Mouse (Mus musculus) intestine, embryonic 14.5 days (tissue): ENCODE data around the gene Mcm10. TPM values are rescaled to one million over a fixed set of nuclear protein-coding genes. Genes with fewer than 3 reads are reported as not detected.
A peak's percentile ranks its signal among the peaks of the same experiment; 100 is the strongest.

ENCODE experiments used
- ATAC-seq: fragments of 200-750 bp; cut with Nextera tagmentation; replicated peaks from 2 replicates; pipeline ENCODE4 v1.8.0; 2017; ENCODE audit warnings: low read depth, moderate number of reproducible peaks, moderate TSS enrichment, moderate library complexity; ENCODE audit not compliant: low FRiP score, low TSS enrichment
- DNase-seq: peaks from one replicate; pipeline ENCODE4 v3.0.0-alpha.2; 2018; ENCODE audit warnings: low spot score
- H3K27ac ChIP-seq: fragments of 300-500 bp; sonication (generic); 2 replicates; pipeline ENCODE4 v1.5.1; 2014; ENCODE audit warnings: low read depth, mild to moderate bottlenecking, control low read depth
- H3K27me3 ChIP-seq: fragments of 300-500 bp; sonication (generic); replicated peaks from 2 replicates; pipeline ENCODE4 v1.6.1; 2014; ENCODE audit warnings: low read length, control low read depth; ENCODE audit not compliant: control insufficient read depth, insufficient read depth
- H3K36me3 ChIP-seq: fragments of 300-500 bp; sonication (generic); 2 replicates; pipeline ENCODE4 v1.6.1; 2014; ENCODE audit warnings: low read length, control low read depth; ENCODE audit not compliant: control insufficient read depth, insufficient read depth
- H3K4me1 ChIP-seq: fragments of 300-500 bp; sonication (generic); replicated peaks from 2 replicates; pipeline ENCODE4 v1.6.1; 2014; ENCODE audit warnings: low read length, control low read depth, mixed read lengths; ENCODE audit not compliant: control insufficient read depth, insufficient read depth
- H3K4me2 ChIP-seq: fragments of 300-500 bp; sonication (generic); 2 replicates; pipeline ENCODE4 v1.6.1; 2014; ENCODE audit warnings: low read length
- H3K4me3 ChIP-seq: fragments of 300-500 bp; sonication (generic); 2 replicates; pipeline ENCODE4 v1.5.1; 2014; ENCODE audit warnings: low read depth, low read length, control low read depth, mixed read lengths
- H3K9ac ChIP-seq: fragments of 300-500 bp; sonication (generic); 2 replicates; pipeline ENCODE4 v1.6.1; 2014; ENCODE audit warnings: mild to moderate bottlenecking, low read length
- H3K9me3 ChIP-seq: fragments of 300-500 bp; sonication (generic); 2 replicates; pipeline ENCODE4 v1.6.1; 2016; ENCODE audit warnings: low read length, control low read depth; ENCODE audit not compliant: control insufficient read depth
- WGBS: fragments of 180-500 bp; shearing (Covaris S2); extraction: QIAGEN DNeasy Blood & Tissue Kit; methylation state at CpG from one replicate; pipeline ENCODE4 v1.1.7; 2014; 5-methylcytosine and 5-hydroxymethylcytosine counted together
- polyA plus RNA-seq: library from polyadenylated mRNA; unstranded; fragments of >200 nt; fragmentation: Nextera tagmentation; extraction: Ambion mirVana; gene quantifications from 2 replicates; pipeline ENCODE4 v1.2.1, GENCODE M21; 2014

The Mcm10 gene
- polyA plus RNA-seq: 44.8 and 51.5 TPM in 2 replicates

GRCm38 (mm10) chr2:5012491-5013324 is at the start of gene Mcm10:
Gene Mcm10, minus strand, starts transcription at chr2:5012791.
- Histone ChIP-seq H3K4me3 (peak within 1 kb of the TSS; percentile 82), H3K4me1 (peaks cover 10% of the 10 kb centered on the region), H3K27ac (peak within 1 kb of the TSS; percentile 59; the same call in 1 of the 2 replicates), H3K36me3 (peaks cover 12% of the 10 kb centered on the region), H3K27me3 (no peaks in the 10 kb centered on the region), H3K9me3 (no peaks in the 10 kb centered on the region), H3K4me2 (peak within 1 kb of the TSS; percentile 57), H3K9ac (peak within 1 kb of the TSS; percentile 57)
- DNase-seq: peak; percentile 98
- WGBS: 4% methylated on average over 32 of the region's 32 CpGs
- ATAC-seq: peak; percentile 99

DNA sequence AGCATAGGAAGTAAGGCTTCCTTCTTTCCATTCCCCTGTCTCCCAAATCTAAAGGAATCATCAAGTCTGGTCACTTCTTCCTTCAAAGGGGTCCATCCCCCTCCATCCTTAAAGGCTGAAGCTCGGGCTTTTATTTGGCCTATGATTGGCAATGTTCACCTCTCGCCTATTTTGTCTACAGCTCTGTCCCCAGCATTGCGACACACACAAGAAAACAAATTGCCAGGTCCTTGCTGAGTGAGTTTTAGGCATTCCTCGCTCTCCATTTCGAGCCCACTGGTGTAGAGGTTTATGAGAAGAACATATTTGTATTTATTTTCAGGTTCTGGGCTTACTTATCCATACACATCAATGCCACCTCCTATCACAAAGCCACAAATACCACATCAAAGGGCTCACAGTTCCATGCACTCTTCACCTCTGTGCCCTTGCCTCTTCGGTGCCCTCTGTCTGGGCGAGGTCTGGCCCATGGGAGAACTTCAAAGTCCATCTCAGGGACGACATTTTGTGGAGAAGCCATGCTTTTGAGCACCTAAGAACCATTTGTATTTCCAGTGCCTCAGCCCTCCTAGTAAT is 48.6 kb upstream of the Mcm10 start:
- WGBS: 82% methylated on average over 8 of the region's 8 CpGs
- DNase-seq (no peak), ATAC-seq (no peak)
- no peak overlapping the region for H3K27ac ChIP-seq
- peaks cover 5% of the 10 kb centered on the region; the same call in 1 of the 2 replicates for H3K27me3 ChIP-seq
- no peak overlapping the region for H3K4me2 ChIP-seq
- H3K9ac ChIP-seq: no peak overlapping the region
- H3K9me3 ChIP-seq: no peaks in the 10 kb centered on the region
- 0 out of 2 replicates have a peak, but pooled peaks cover 7% of the 10 kb centered on the region for H3K4me1 ChIP-seq
- no peak overlapping the region for H3K4me3 ChIP-seq
- no peaks in the 10 kb centered on the region for H3K36me3 ChIP-seq

GRCm38 (mm10) chr2:5059997-5060396 is 47.4 kb upstream of the Mcm10 start:
- DNase-seq (no peak), ATAC-seq (no peak)
- 79% methylated on average over 4 of the region's 4 CpGs for WGBS
- Histone ChIP-seq H3K9me3 (no peaks in the 10 kb centered on the region), H3K27me3 (peaks cover 5% of the 10 kb centered on the region; the same call in 1 of the 2 replicates), H3K36me3 (no peaks in the 10 kb centered on the region), H3K4me1 (0 out of 2 replicates have a peak, but pooled peaks cover 7% of the 10 kb centered on the region), H3K9ac (no peak overlapping the region), H3K27ac (no peak overlapping the region), H3K4me2 (no peak overlapping the region), H3K4me3 (no peak overlapping the region)

GRCm38 (mm10) chr2:5058436-5058835 is 45.8 kb upstream of the Mcm10 start:
- no peaks in the 10 kb centered on the region for H3K9me3 ChIP-seq
- WGBS: 86% methylated on average over 5 of the region's 5 CpGs
- no peak overlapping the region for H3K27ac ChIP-seq
- H3K4me1 ChIP-seq: 0 out of 2 replicates have a peak, but pooled peaks cover 4% of the 10 kb centered on the region
- H3K27me3 ChIP-seq: peaks cover 4% of the 10 kb centered on the region; the same call in 1 of the 2 replicates
- H3K4me2 ChIP-seq: no peak overlapping the region
- DNase-seq (no peak), ATAC-seq (no peak)
- no peak overlapping the region for H3K9ac ChIP-seq
- no peak overlapping the region for H3K4me3 ChIP-seq
- no peaks in the 10 kb centered on the region for H3K36me3 ChIP-seq

DNA sequence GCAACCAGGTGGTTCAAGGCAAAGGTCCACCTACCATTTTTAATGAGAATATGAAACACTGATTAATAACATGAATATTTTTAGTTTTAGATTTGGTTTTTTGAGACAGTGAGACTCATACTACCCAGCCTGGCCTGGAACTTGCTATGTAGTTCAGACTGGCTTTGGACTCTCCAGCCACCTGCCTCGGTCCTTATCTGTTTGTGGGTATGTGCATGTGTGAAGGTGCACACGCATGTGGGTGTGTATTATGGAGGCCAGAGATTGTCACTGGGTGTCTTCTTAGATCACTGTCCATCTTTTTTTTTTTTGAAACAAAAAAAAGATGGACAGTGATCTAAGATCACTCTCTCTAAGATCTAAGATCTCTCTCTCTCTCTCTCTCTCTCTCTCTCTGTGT is 38.0 kb upstream of the Mcm10 start:
- no peaks in the 10 kb centered on the region for H3K27me3 ChIP-seq
- 79% methylated on average over 2 of the region's 2 CpGs for WGBS
- H3K4me2 ChIP-seq: no peak overlapping the region
- no peak for DNase-seq
- no peaks in the 10 kb centered on the region for H3K9me3 ChIP-seq
- no peak overlapping the region for H3K27ac ChIP-seq
- ATAC-seq: no peak
- peaks cover under 1% of the 10 kb centered on the region; the same call in 1 of the 2 replicates for H3K4me1 ChIP-seq
- H3K9ac ChIP-seq: no peak overlapping the region
- H3K4me3 ChIP-seq: no peak overlapping the region
- no peaks in the 10 kb centered on the region for H3K36me3 ChIP-seq

GRCm38 (mm10) chr2:5047016-5047415 is 34.4 kb upstream of the Mcm10 start:
- Histone ChIP-seq H3K27me3 (no peaks in the 10 kb centered on the region), H3K9ac (no peak overlapping the region), H3K36me3 (no peaks in the 10 kb centered on the region), H3K9me3 (no peaks in the 10 kb centered on the region), H3K4me1 (peaks cover 6% of the 10 kb centered on the region; the same call in 1 of the 2 replicates), H3K4me2 (no peak overlapping the region), H3K4me3 (no peak overlapping the region), H3K27ac (no peak overlapping the region)
- ATAC-seq (no peak), DNase-seq (no peak)
- WGBS: 94% methylated on average over 2 of the region's 2 CpGs

- Histone ChIP-seq H3K9ac (no peak overlapping the region), H3K27me3 (no peaks in the 10 kb centered on the region), H3K27ac (no peak overlapping the region), H3K4me3 (no peak overlapping the region), H3K4me1 (peaks cover 6% of the 10 kb centered on the region; the same call in 1 of the 2 replicates), H3K9me3 (no peaks in the 10 kb centered on the region), H3K4me2 (no peak overlapping the region), H3K36me3 (no peaks in the 10 kb centered on the region)
- DNase-seq (no peak), ATAC-seq (no peak)
- 28% methylated on average over 13 of the region's 13 CpGs for WGBS
Measured at GRCm38 (mm10) chr2:5045269-5045965, 32.8 kb upstream of the Mcm10 start.

GRCm38 (mm10) chr2:5044321-5044720 is 31.7 kb upstream of the Mcm10 start:
- Histone ChIP-seq H3K36me3 (no peaks in the 10 kb centered on the region), H3K4me3 (no peak overlapping the region), H3K9me3 (no peaks in the 10 kb centered on the region), H3K27ac (no peak overlapping the region), H3K4me1 (peaks cover 6% of the 10 kb centered on the region; the same call in 1 of the 2 replicates), H3K9ac (no peak overlapping the region), H3K4me2 (no peak overlapping the region), H3K27me3 (no peaks in the 10 kb centered on the region)
- WGBS: 46% methylated on average over 3 of the region's 3 CpGs
- no peak for ATAC-seq
- DNase-seq: no peak
